Mouse (Mus musculus): ENCODE measurements at regions not wholly inside any gene's neighbourhood (a gene's known extent, or its start where the extent isn't known, plus 50 kb on each side); places are given as distances from the start of the nearest gene placed in this dataset.
A peak's percentile ranks its signal among the peaks of the same experiment; 100 is the strongest.
"Not testable (repeated sequence)": the region's sequence is repeated elsewhere in the genome, so short reads cannot be mapped to it uniquely, and the experiment has no call there.

GRCm38 (mm10) chrX:122935358-122935757 is 94.1 kb downstream of the Gm17521 start:
- peak in 1 of 2 experiments; percentile 0 for DNase-seq (ENCODE audit: low spot score in 2 of 2)

GRCm38 (mm10) chrX:122892682-122893081 is 136.8 kb downstream of the Gm17521 start:
- peak in 1 of 2 experiments; percentile 10 for DNase-seq (ENCODE audit: low spot score in 2 of 2)

GRCm38 (mm10) chrX:122854453-122854852 is 175.0 kb downstream of the Gm17521 start:
- no peak for DNase-seq (ENCODE audit: low spot score in 2 of 2)

GRCm38 (mm10) chrX:122831222-122831621 is 198.2 kb downstream of the Gm17521 start:
- not testable (repeated sequence) for DNase-seq (ENCODE audit: low spot score in 2 of 2)

- DNase-seq (ENCODE audit: low spot score in 2 of 2), result peak; percentile 4 to 10
Measured at GRCm38 (mm10) chrX:122826035-122826434, 203.4 kb downstream of the Gm17521 start.
